Mouse (Mus musculus) neural tube, embryonic 13.5 days (tissue): ENCODE results near the gene Ubl7. TPM values are rescaled to one million over a fixed set of nuclear protein-coding genes. Genes with fewer than 3 reads are reported as not detected.
A peak's percentile ranks its signal among the peaks of the same experiment; 100 is the strongest.

ENCODE experiments used
- ATAC-seq: fragments of 200-750 bp; cut with Nextera tagmentation; 2 replicates; pipeline ENCODE4 v1.8.0; 2017; ENCODE audit warnings: low read depth, mild to moderate bottlenecking, moderate TSS enrichment, moderate library complexity
- H3K27ac ChIP-seq: fragments of 300-500 bp; sonication (generic); replicated peaks from 2 replicates; pipeline ENCODE4 v1.5.1; 2015; ENCODE audit warnings: moderate library complexity, mild to moderate bottlenecking, inconsistent platforms
- H3K27me3 ChIP-seq: fragments of 300-500 bp; sonication (generic); 2 replicates; pipeline ENCODE4 v1.6.1; 2015; ENCODE audit warnings: mild to moderate bottlenecking, inconsistent platforms
- H3K36me3 ChIP-seq: fragments of 300-500 bp; sonication (generic); 2 replicates; pipeline ENCODE4 v1.6.1; 2015; ENCODE audit warnings: mild to moderate bottlenecking, inconsistent platforms
- H3K4me1 ChIP-seq: fragments of 300-500 bp; sonication (generic); replicated peaks from 2 replicates; pipeline ENCODE4 v1.6.1; 2015; ENCODE audit warnings: inconsistent platforms
- H3K4me2 ChIP-seq: fragments of 300-500 bp; sonication (generic); 2 replicates; pipeline ENCODE4 v1.6.1; 2015; ENCODE audit warnings: inconsistent platforms, mild to moderate bottlenecking, moderate library complexity
- H3K4me3 ChIP-seq: fragments of 300-500 bp; sonication (generic); 2 replicates; pipeline ENCODE4 v1.5.1; 2015; ENCODE audit warnings: mild to moderate bottlenecking, inconsistent platforms
- H3K9ac ChIP-seq: fragments of 300-500 bp; sonication (generic); 2 replicates; pipeline ENCODE4 v1.6.1; 2015; ENCODE audit warnings: moderate library complexity, mild to moderate bottlenecking, inconsistent platforms
- H3K9me3 ChIP-seq: fragments of 300-500 bp; sonication (generic); 2 replicates; pipeline ENCODE4 v1.6.1; 2016; ENCODE audit warnings: inconsistent platforms
- WGBS: fragments of 180-500 bp; shearing (Covaris S2); methylation state at CpG from one replicate; pipeline ENCODE4 v1.1.7; 2015; 5-methylcytosine and 5-hydroxymethylcytosine counted together
- polyA plus RNA-seq: library from polyadenylated mRNA; unstranded; fragments of >200 nt; fragmentation: Nextera tagmentation; extraction: Ambion mirVana; gene quantifications from 2 replicates; pipeline ENCODE4 v1.2.1, GENCODE M21; 2015

Gene Ubl7
- polyA plus RNA-seq, 1 experiment from 2014 or later = 166 TPM

GRCm38 (mm10) chr9:57964528-57965250 lies 53.9 kb downstream of the Ubl7 start:
- H3K27me3 ChIP-seq = no peaks in the 10 kb centered on the region
- ATAC-seq = no peak
- no peak overlapping the region for H3K9ac ChIP-seq
- no peak overlapping the region for H3K4me3 ChIP-seq
- no peak overlapping the region for H3K27ac ChIP-seq
- no peak overlapping the region for H3K4me2 ChIP-seq
- H3K9me3 ChIP-seq = no peaks in the 10 kb centered on the region
- no peaks in the 10 kb centered on the region; the same call in 1 of the 2 replicates for H3K4me1 ChIP-seq
- H3K36me3 ChIP-seq = peaks cover 24% of the 10 kb centered on the region
- WGBS = 69% methylated on average over 6 of the region's 6 CpGs

GRCm38 (mm10) chr9:57965281-57966185 lies 54.8 kb downstream of the Ubl7 start:
- no peaks in the 10 kb centered on the region for H3K9me3 ChIP-seq
- ATAC-seq = no peak
- H3K9ac ChIP-seq = no peak overlapping the region
- H3K27me3 ChIP-seq = no peaks in the 10 kb centered on the region
- H3K4me1 ChIP-seq = no peaks in the 10 kb centered on the region; the same call in 1 of the 2 replicates
- no peak overlapping the region for H3K27ac ChIP-seq
- peaks cover 16% of the 10 kb centered on the region for H3K36me3 ChIP-seq
- no peak overlapping the region for H3K4me3 ChIP-seq
- 75% methylated on average over 12 of the region's 12 CpGs for WGBS
- no peak overlapping the region for H3K4me2 ChIP-seq

- ATAC-seq = no peak
- peaks cover 6% of the 10 kb centered on the region; the same call in 1 of the 2 replicates for H3K4me1 ChIP-seq
- no peaks in the 10 kb centered on the region for H3K9me3 ChIP-seq
- H3K27ac ChIP-seq = no peak overlapping the region
- no peaks in the 10 kb centered on the region for H3K27me3 ChIP-seq
- H3K9ac ChIP-seq = no peak overlapping the region
- no peak overlapping the region for H3K4me2 ChIP-seq
- H3K36me3 ChIP-seq = no peaks in the 10 kb centered on the region
- 82% methylated on average over 14 of the region's 14 CpGs for WGBS
- H3K4me3 ChIP-seq = no peak overlapping the region
Observed at GRCm38 (mm10) chr9:57967237-57967960, 56.6 kb downstream of the Ubl7 start.

- no peak overlapping the region for H3K4me2 ChIP-seq
- WGBS = 88% methylated on average over 9 of the region's 9 CpGs
Observed at GRCm38 (mm10) chr9:57968166-57968771, 57.5 kb downstream of the Ubl7 start.

GRCm38 (mm10) chr9:57968783-57969542 lies 58.2 kb downstream of the Ubl7 start:
- H3K9me3 ChIP-seq = no peaks in the 10 kb centered on the region
- H3K27me3 ChIP-seq = no peaks in the 10 kb centered on the region
- no peak for ATAC-seq
- no peak overlapping the region for H3K27ac ChIP-seq
- WGBS = 92% methylated on average over 8 of the region's 8 CpGs
- no peak overlapping the region for H3K4me3 ChIP-seq
- H3K4me2 ChIP-seq = no peak overlapping the region
- no peaks in the 10 kb centered on the region for H3K36me3 ChIP-seq
- no peak overlapping the region for H3K9ac ChIP-seq
- H3K4me1 ChIP-seq = 0 out of 2 replicates have a peak, but pooled peaks cover 14% of the 10 kb centered on the region

More at GRCm38 (mm10) chr9:57968166-57968771, 57.5 kb downstream of the Ubl7 start:
- ATAC-seq = no peak
- H3K36me3 ChIP-seq = no peaks in the 10 kb centered on the region
- no peaks in the 10 kb centered on the region for H3K27me3 ChIP-seq
- H3K27ac ChIP-seq = no peak overlapping the region
- H3K9me3 ChIP-seq = no peaks in the 10 kb centered on the region
- no peak overlapping the region for H3K4me3 ChIP-seq
- H3K9ac ChIP-seq = no peak overlapping the region
- 0 out of 2 replicates have a peak, but pooled peaks cover 14% of the 10 kb centered on the region for H3K4me1 ChIP-seq

- H3K9me3 ChIP-seq = no peaks in the 10 kb centered on the region
- 0 out of 2 replicates have a peak overlapping the region, but pooled peaks have one; percentile 3 for H3K27ac ChIP-seq
- no peaks in the 10 kb centered on the region for H3K36me3 ChIP-seq
- no peak overlapping the region for H3K4me3 ChIP-seq
- H3K4me2 ChIP-seq = no peak overlapping the region
- no peak for ATAC-seq
- H3K9ac ChIP-seq = no peak overlapping the region
- WGBS = 75% methylated on average over 11 of the region's 11 CpGs
- no peaks in the 10 kb centered on the region for H3K27me3 ChIP-seq
- 0 out of 2 replicates have a peak, but pooled peaks cover 14% of the 10 kb centered on the region for H3K4me1 ChIP-seq
Observed at GRCm38 (mm10) chr9:57969736-57970495, 59.1 kb downstream of the Ubl7 start.

GRCm38 (mm10) chr9:57971413-57971812 lies 60.6 kb downstream of the Ubl7 start:
- 92% methylated on average over 5 of the region's 5 CpGs for WGBS

GRCm38 (mm10) chr9:57972141-57972591 lies 61.4 kb downstream of the Ubl7 start:
- no peaks in the 10 kb centered on the region for H3K36me3 ChIP-seq
- no peak overlapping the region for H3K27ac ChIP-seq
- WGBS = 73% methylated on average over 9 of the region's 9 CpGs
- H3K4me3 ChIP-seq = no peak overlapping the region
- 0 out of 2 replicates have a peak, but pooled peaks cover under 1% of the 10 kb centered on the region for H3K9me3 ChIP-seq
- no peak overlapping the region for H3K4me2 ChIP-seq
- H3K9ac ChIP-seq = no peak overlapping the region
- H3K4me1 ChIP-seq = 0 out of 2 replicates have a peak, but pooled peaks cover 14% of the 10 kb centered on the region
- H3K27me3 ChIP-seq = no peaks in the 10 kb centered on the region
- no peak for ATAC-seq

More at GRCm38 (mm10) chr9:57971413-57971812, 60.6 kb downstream of the Ubl7 start:
- H3K27me3 ChIP-seq = no peaks in the 10 kb centered on the region
- no peak overlapping the region for H3K4me2 ChIP-seq
- no peak overlapping the region for H3K27ac ChIP-seq
- H3K4me3 ChIP-seq = no peak overlapping the region
- 0 out of 2 replicates have a peak, but pooled peaks cover 14% of the 10 kb centered on the region for H3K4me1 ChIP-seq
- H3K9me3 ChIP-seq = no peaks in the 10 kb centered on the region
- no peak overlapping the region for H3K9ac ChIP-seq
- no peak for ATAC-seq
- no peaks in the 10 kb centered on the region for H3K36me3 ChIP-seq

- WGBS = 70% methylated on average over 9 of the region's 9 CpGs
- H3K36me3 ChIP-seq = no peaks in the 10 kb centered on the region
- no peak overlapping the region for H3K4me2 ChIP-seq
- H3K4me1 ChIP-seq = 0 out of 2 replicates have a peak, but pooled peaks cover 14% of the 10 kb centered on the region
- no peak overlapping the region for H3K9ac ChIP-seq
- ATAC-seq = no peak
- H3K27ac ChIP-seq = no peak overlapping the region
- H3K9me3 ChIP-seq = 0 out of 2 replicates have a peak, but pooled peaks cover 4% of the 10 kb centered on the region
- no peak overlapping the region for H3K4me3 ChIP-seq
- H3K27me3 ChIP-seq = no peaks in the 10 kb centered on the region
Observed at GRCm38 (mm10) chr9:57972776-57973439, 62.1 kb downstream of the Ubl7 start.
